Mouse (Mus musculus): ENCODE results near the gene Glt28d2. TPM values are rescaled to one million over a fixed set of nuclear protein-coding genes. Genes with fewer than 3 reads are reported as not detected.
"Not testable (repeated sequence)": the region's sequence is repeated elsewhere in the genome, so short reads cannot be mapped to it uniquely, and the experiment has no call there.

Glt28d2 gene
- 1 to 10 TPM; 1.4 to 1.7 TPM for total RNA-seq (2021)
- long read RNA-seq, experiment 1, partial matches to known transcripts = 0 of 4 reads
- long read RNA-seq, experiment 1, other reads (novel, unspliced or antisense) = 0 of 4 reads
- long read RNA-seq, experiment 2, transcript Glt28d2-201 (2 exons, 2,732 nt) = major isoform, 5 of 5 reads
- long read RNA-seq, experiment 2, partial matches to known transcripts = 0 of 5 reads
- long read RNA-seq, experiment 2, other reads (novel, unspliced or antisense) = 0 of 5 reads

DNA sequence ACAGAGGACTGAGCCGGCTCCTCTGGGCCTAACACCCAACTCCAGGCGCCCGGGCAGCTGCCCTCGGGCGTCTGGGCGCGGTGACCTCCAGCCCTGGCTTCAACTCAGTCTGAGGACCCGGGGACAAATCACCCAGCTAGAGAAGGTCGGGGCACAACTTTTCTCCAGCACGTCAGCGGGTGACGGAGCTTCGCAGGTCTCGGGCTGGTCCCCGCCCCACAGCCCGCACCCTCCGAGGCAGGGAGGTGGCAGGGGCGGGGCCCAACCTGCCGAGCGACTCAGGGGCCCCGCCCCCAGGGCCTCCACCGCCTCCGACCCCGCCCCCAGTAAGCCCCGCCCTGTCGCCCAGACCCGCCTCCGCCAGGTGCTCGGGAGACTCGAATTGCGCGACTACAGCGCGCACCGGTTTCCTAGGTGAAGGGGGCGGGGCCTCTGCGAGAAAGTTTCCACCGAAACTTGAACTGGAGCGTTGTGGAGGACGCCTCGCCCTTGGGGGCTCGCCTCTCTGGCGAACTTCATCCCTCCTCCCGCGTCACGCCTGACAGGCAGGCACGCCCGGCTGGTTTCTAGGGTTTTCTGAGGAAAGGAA lies at the start of gene Glt28d2, which contains the start of gene Gm37240:
Gene Glt28d2 (minus strand): TSS at position 278 of the 589 bp plus-strand sequence.
Gene Gm37240 (minus strand): TSS at position 280 of the 589 bp plus-strand sequence.
- DNase-seq (ENCODE audit: low spot score in 2 of 2) = peak; percentile 66 to 73

DNA sequence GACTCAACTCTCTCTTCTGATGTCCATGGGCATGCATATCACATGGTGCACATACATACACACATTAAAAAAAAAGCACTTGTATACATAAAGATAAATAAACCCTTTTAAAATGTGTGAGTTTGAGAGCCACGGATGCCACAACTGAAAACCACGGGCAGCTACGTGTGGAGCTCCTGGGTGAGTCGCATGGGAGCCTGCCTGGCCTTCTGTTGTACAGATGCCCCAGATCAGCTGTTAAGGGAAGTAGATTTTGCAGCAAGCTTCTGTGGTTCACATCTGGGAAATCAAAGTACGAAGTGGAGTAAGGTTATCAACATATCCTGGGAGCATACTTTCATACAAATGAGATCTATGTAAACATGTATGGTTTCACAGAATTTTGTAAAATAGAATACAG lies 46.3 kb upstream of the Glt28d2 start:
- no peak for DNase-seq (ENCODE audit: low spot score in 2 of 2)

DNA sequence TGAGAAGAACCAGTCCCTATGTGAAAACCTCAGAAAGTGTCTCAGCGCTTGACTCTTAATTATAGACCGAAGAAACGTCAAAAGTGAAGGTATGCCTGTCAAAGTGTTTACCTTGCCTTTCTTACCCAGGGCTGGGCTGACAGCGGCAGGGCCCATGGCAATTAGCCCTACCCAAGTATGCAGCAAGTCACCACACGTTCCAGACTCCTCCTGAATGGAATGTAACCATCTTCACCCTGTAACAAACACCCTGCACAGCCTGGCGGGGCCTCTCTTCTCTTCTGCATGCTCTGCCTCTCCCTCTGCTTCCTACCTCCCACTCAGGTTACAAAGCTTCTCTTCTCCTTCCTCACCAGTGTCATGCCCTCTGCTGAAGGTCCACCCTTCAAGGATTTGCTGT lies 44.5 kb upstream of the Glt28d2 start:
- no peak for DNase-seq (ENCODE audit: low spot score in 2 of 2)

DNA sequence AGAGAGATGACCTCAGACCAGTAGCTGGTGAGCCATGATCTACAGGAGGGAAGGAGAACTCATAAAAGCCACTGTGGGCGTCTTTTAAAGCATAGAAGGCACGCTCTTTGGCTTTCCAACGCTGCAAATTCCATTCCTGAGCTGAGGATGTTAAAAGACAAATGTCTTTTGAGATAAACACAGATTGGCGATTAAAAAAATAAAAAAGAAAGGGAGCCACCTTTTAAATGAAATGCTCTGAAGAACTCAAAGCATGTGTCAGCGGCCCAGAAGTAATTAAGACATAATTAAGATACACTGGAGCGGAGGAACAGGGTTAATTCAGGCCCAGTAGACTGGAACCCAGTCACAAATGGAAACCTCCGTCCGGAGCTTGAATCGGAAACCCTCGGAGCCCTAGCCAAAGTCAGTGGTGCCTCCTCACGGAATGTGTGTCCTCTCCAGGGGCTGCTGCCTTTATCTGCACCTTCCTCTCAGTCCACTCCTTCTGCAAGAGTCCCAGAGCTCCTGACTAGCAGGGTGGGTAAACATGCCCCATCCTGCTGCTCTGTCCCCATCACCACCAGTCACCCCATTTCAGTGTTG lies 43.4 kb upstream of the Glt28d2 start:
- no peak for DNase-seq (ENCODE audit: low spot score in 2 of 2)

DNA sequence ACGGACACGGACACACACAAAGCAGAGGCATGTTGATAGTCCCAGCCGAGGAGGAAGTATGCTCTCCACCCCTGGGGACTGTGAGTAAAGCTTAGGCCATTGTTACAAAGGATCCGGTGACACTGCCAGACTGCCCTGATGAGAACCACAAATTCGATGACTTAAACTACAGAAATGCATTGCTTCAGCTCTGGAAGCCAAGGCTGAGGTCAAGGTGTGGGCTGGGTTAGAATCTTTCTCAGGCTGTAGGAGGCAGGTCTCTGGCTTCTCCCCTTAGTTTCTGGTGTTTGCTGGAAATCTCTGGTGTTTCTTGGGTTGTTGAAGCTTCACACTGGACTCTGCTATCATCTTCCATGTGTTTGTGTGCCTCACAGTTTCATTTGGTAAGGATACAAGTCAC lies 42.4 kb upstream of the Glt28d2 start:
- DNase-seq (ENCODE audit: low spot score in 2 of 2) = peak in 1 of 2 experiments; percentile 24

DNA sequence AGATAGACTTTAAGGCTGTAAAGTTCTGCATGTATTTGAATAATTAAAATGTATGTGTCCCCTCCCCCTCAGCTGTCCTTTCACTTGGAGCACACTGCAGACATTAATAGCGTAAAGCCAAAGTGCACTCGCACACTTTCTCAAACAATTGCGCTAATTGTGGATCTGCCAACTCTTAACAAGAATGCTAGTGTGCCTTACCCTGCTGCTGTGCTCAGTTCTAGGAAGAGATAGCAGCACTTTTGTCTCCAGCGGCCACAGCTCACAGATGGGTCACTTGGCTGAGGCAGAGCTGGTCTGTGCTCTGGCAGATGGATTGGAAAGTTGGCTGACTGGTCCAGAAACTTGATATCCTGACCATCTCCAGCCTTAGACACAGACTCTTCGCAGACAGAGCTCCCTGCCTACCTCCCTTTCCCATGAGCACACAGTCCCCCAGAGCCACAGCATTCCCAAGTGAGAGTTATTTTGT lies 40.9 kb upstream of the Glt28d2 start:
- DNase-seq (ENCODE audit: low spot score in 2 of 2) = no peak

DNA sequence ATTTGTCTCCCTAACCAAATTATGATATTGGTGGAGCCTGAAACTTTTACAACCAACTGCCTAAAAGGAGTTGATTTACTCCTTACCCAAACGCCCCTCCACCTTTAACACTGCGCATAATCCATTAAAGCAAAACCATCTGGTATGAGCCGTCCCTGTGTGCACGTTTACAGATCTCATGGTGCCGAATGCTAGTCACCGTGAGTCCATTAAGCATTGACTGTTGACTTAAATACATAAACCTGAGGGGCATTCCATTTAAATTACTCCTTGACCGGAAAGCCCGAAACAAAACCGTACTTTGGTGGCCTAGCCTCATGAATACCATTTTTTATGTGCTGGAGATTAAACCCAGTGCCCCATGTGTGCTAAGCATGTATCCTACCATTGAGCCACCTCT lies 40.0 kb upstream of the Glt28d2 start:
- DNase-seq (ENCODE audit: low spot score in 2 of 2) = no peak

DNA sequence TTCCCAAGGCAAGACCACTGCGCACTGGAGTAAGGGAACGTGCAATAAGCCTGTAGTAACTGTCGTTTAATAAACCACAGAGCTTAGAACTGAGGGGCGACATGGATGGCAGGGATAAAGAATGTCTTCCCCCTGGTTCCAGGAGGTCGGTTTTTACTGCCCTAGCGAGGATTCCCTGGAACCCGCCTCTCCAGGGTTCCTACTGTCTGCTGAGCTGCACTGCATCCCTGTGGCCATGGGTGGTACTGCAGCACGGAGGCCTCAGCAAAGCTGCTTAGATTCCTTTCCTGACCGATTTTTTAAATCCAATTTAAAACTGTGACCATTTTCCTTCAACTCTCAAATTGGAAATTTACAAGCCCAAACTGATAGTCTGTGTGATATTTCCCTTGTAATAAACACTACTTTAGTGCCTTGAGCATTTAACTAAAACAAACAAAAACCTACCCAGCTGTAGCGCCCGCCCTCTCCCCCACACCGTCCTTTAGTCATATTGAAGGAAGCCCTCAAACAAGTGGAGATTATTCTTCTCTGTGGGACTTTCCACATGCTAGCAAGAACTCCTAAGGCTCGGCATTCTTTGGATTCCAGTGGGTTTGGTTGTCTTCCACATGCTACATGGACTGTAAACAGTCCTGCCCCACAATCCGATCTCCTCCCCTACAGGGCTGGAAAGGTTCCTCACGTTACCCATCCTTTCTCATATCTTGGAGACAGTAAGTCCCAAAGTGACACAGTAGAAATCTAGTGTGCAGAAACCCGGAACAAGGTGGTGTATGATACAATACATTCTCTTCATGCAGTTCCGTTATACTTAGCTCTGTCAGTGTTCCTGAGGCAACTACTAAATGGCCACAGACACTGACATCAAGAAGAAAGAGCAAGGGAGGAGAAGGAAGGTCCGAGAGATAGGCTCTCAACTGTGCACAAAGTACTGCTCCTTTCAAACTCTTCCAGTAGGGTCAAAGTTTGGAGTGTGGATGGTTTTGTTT lies 36.9 kb upstream of the Glt28d2 start:
- peak; percentile 76 to 82 for DNase-seq (ENCODE audit: low spot score in 2 of 2)

DNA sequence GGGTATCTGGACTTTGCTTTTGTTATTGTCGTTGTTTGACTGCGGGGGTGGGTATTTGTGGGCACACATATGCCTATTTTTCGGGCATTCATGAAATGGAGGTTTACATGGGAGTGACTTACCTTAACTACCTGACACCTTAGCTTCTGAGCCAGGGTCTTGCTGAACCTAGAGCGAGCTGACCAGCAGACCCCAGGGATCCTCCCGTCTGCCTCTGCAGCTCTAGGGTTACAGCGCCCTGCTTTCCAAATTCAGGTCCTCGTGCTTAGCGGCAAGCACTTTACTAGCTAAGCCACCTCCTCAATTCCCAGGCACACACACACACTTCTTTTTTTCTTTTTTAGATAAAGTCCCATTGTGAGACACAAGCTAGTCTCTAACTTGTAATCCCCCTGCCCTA lies 36.0 kb upstream of the Glt28d2 start:
- no peak for DNase-seq (ENCODE audit: low spot score in 2 of 2)

DNA sequence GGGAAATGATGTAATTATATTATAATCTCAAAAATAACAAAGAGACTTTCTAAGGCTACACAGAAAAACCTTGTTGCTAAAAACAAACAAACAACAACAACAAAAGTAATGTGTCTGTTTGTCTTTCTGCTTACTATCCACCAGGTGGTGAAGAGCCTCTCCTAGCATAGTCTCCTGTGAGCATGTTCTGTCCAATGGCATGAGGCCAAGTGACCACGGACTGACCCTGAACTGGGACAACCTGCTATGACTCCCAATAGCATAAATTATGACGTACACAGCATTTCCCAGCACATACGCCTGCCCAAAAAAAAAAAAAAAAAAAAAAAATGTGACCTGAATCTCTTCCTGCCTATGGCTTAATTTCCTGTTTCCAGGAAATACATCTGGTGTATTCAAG lies 35.0 kb upstream of the Glt28d2 start:
- peak; percentile 39 to 70 for DNase-seq (ENCODE audit: low spot score in 2 of 2)

DNA sequence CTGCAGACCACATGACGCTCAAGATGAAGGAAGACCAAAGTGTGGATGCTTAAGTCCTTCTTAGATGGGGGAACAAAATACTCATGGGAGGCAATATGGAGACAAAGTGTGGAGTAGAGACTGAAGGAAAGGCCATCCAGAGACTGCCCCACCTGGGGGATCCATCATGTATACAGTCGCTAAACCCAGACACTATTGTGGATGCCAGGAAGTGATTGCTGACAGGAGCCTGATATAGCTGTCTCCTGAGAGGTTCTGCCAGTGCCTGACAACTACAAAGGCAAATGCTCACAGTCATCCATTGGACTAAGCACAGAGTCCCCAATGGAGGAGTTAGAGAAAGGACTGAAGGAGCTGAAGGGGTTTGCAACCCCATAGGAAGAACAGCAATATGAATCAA lies 33.4 kb upstream of the Glt28d2 start:
- not testable (repeated sequence) for DNase-seq (ENCODE audit: low spot score in 2 of 2)

DNA sequence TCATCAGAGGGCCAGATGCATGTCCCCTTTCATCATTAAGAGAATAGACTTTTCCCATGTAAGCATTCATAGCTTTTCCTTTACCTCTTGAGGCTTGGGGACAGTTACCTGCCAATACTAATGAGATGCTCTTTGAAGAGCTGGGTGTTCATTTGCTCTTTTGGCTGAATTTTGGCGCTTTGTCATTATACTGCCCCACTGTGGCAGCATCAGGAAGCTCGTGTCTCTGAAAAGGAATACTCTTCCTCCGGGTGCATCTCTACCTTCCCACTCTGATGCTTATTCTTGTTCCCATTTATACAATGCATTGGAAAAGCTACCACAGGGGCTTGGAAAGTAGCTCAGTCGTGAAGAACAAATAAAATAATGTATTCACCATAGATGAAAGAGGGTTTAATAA lies 30.3 kb upstream of the Glt28d2 start:
- DNase-seq (ENCODE audit: low spot score in 2 of 2) = peak; percentile 20 to 33

DNA sequence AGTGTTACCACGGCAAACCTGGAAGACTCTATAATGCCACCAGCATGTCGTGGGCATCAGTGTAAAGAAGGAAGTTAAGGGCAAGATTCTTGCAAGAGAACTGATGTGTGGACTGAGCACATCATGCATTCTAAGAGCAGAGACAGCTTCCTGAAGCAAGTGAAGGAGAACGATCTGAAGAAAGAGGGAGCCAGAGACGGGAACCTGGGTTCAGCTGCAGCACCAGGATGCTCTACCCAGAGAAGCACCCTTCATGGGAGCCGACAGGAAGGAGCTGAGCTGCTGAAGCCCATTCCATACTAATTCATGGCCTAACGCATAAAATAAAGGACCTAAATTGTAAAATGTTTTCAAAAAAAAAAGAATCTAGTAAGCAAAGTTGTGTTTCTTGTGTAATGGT lies 27.5 kb upstream of the Glt28d2 start:
- DNase-seq (ENCODE audit: low spot score in 2 of 2) = no peak

DNA sequence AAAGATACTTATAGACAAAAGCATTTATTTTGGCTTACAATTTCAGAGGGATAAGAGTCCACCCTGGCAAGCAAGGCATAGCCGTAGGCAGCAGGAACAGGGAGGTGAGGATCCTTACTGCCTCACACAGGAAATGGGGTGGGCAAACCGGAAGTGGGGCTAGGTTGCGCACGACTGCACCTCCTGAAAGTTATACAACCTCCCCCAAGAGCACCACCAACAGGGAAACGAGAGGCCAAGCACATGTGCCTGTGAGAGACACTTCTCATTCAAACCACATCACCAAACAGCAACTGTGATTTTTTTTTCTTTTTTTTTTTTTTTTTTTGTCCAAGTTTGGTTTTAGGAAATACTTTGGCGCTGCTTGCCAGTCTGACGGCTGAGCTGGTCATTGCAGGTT lies 19.8 kb upstream of the Glt28d2 start:
- DNase-seq (ENCODE audit: low spot score in 2 of 2) = no peak

DNA sequence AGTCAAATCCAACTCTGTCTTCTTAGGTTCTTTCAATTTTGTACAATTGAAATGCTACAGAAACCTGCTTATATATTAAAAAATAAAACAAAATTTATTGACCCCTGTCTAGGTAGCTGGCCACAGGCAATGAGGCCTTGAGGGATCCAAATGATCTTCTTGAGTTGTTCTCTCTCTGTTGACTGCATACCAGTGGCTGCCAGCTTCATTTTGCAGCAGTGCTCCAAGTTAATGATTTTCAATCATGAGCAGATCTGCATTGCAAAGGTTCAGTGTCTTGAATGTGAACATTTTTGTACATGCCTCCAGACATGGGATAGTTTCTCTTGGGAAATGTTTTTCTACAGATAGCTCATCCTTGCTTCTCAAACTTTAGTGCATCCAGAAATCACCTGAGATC lies 17.1 kb upstream of the Glt28d2 start:
- DNase-seq (ENCODE audit: low spot score in 2 of 2) = no peak

DNA sequence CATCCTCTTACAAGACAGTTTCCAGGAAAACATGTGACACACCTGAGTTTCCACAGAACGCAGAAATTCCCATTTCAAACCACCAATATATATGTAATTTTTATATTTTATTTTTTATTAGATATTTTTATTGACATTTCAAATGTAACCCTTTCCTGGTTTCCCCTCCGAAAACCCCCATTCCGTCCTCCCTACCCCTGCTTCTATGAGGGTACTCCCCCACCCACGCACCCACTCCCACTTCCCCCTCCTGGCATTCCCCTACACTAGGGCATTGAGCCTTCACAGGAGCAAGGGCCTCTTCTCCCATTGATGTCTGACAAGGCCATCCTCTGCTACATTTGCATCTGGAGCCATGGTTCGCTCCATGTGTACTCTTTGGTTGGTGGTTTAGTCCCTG lies 7.7 kb upstream of the Glt28d2 start:
- DNase-seq (ENCODE audit: low spot score in 2 of 2) = no peak

DNA sequence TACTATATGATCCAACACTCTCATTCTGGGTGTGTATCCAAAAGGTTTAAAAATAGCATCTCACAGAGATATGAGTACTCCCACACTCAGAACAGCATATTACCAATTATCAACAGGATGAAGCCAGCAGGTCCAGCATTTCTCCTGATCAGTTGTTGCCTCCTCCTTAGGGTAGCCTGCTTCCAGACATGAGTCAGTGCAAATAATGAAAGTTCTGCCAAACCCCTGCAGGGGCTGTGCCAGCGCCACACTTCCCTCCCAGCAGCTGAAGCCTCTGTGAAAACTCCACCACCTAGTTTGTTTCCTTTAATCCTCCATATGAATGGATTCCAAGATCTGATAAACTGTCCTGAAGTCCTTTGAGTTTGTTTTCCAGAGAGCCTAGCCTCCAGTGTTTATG lies 4.3 kb upstream of the Glt28d2 start:
- no peak for DNase-seq (ENCODE audit: low spot score in 2 of 2)

DNA sequence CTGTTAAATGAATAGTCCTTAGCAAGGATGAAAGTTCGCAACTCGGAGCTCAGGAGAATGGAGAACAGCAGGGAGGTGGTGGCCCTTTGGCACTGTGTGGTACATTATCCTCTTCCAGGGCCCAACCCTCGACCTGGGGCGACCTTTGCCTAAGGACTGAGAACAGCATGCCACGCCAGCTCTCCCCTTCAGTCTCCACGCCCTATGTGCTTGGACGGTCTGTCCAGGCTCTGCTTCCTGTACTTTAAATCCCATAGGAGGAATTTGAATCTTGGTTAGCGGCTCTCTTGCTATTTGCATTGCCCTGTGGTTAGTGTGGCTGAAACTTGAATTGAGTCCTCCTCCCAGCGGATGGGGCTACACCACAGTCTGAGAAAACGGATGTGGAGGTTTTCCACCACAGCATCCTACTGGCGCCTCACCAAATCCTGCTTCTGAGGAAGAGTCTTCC lies 930 bp upstream of the Glt28d2 start:
- DNase-seq (ENCODE audit: low spot score in 2 of 2) = peak in 1 of 2 experiments; percentile 29

DNA sequence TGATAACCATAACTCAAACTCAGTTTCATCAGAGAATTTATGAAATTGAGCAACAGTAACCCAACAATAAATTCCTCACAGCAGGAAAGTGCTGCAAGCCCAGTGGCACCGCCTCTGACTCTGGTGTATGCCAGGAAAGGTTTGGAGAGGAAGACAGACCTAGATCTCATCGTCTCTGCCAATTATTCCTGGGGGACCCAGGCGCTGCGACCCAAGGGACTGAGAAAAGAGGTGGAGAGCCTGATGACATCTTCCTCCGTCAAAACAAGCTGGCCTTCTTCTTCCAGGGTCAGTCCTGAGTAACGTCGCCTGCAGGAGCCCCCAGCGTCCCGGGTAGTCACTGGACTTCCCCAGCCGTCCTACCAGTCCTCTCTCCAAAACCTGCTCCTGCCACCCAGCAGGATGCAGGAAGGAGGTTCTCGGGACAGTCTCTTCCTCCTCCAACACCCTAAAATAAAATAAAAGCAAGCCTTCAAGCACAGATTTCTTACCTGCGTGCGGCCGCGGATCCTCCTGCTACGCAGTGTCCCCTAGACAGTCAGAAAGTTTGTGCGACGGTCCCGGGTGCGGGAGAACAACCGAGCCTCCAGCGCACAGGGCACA lies 579 bp downstream of the Glt28d2 start:
- no peak for DNase-seq (ENCODE audit: low spot score in 2 of 2)

DNA sequence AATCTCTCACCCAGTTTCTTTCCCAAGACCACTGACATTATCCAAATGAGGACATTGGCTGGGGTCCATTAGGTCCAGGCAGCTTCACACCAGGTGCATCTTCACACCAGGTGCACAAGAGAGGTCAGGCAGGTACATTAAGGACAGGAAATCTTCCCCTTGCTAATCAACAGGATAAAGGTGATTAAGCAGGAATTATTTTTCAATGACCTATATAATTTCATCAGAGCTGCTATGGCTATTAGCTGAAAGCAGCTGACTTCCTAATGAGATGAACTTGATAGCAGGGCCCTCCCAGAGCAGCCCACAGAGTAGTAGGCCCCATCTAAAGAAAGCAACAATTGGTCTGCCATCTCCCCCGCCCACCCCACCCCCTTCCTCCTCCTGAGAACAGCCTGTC lies 1.4 kb downstream of the Glt28d2 start:
- no peak for DNase-seq (ENCODE audit: low spot score in 2 of 2)

DNA sequence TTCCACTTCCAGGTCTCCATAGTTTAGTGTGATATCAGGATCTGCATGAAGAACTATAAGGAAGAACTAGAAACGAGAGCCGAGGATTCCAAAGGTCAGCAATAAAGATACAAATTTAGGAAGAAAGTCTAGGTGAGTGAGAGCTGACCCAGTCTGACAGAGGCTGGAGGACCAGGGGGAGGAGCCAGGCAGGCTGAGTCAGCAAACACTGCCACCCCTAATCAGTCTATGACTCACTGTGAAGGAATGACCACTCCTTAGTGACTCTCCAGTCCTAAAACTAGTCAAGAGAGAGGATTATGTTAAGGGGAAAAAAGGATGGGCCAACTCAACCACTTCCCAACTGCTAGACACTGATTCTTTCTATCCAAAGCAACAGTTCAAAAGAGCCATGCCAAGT lies 6.6 kb downstream of the Glt28d2 start:
- peak; percentile 22 to 44 for DNase-seq (ENCODE audit: low spot score in 2 of 2)
